Mouse (Mus musculus): ENCODE measurements around the gene Dvl1.

DNA sequence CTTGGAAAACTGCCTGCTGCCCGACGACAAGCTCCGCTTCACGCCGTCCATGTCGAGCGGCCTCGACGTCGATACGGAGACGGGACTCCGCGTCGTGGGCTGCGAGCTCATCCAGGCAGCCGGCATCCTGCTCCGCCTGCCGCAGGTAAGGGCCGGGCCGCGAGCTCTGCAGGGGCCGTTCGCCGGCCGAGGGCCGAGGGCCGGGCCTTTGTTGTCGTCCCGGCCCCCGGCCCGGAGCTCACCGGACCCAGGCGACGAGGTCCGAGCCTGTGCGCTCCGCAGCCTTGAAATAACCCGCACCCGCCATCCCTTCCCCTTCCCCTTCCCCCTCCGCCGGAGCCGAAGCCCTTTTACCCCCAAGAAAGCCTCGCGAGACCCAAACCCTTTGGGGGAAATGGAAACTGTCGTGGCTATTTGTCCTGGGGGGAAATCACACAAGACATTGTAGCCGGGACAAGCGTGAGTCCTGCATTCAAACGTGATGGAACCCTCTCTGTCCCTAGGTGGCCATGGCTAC, 34.5 kb upstream of the Dvl1 start:
- TF ChIP-seq CTCF (IDR thresholded peaks at IDR 0.05 in 2 of 3, conservative IDR thresholded peaks at IDR 0.05 in 1 of 3; ENCODE audit: control insufficient read depth in 1 of 3, insufficient read depth in 1 of 3, low read depth in 2 of 3, low read length in 3 of 3, poor library complexity in 1 of 3, severe bottlenecking in 1 of 3) (no peak), GATA1 (IDR thresholded peaks at IDR 0.05; ENCODE audit: low read depth, low read length) (no peak), POLR2A (IDR thresholded peaks at IDR 0.05; ENCODE audit: control insufficient read depth in 1 of 2, insufficient read depth in 1 of 2, low read depth in 1 of 2, low read length in 2 of 2, poor library complexity in 1 of 2) (no peak), KAT2A (conservative IDR thresholded peaks at IDR 0.05; ENCODE audit: low read depth, low read length) (no peak)

All from MEL (cell line).